Mouse (Mus musculus) liver, embryonic 12.5 days (tissue): ENCODE data around the gene Ank2. TPM values are rescaled to one million over a fixed set of nuclear protein-coding genes. Genes with fewer than 3 reads are reported as not detected.

ENCODE experiments used
- ATAC-seq: fragments of 200-750 bp; cut with Nextera tagmentation; 2 replicates; pipeline ENCODE4 v1.8.0; 2017; ENCODE audit warnings: moderate number of reproducible peaks, mild to moderate bottlenecking, moderate library complexity
- H3K27ac ChIP-seq: fragments of 300-500 bp; sonication (generic); 2 replicates; pipeline ENCODE4 v1.5.1; 2016; ENCODE audit warnings: mild to moderate bottlenecking
- H3K27me3 ChIP-seq: fragments of 300-500 bp; sonication (generic); replicated peaks from 2 replicates; pipeline ENCODE4 v1.6.1; 2016; ENCODE audit warnings: mild to moderate bottlenecking, moderate library complexity
- H3K36me3 ChIP-seq: fragments of 300-500 bp; sonication (generic); 2 replicates; pipeline ENCODE4 v1.6.1; 2016; ENCODE audit warnings: mild to moderate bottlenecking, moderate library complexity
- H3K4me1 ChIP-seq: fragments of 300-500 bp; sonication (generic); 2 replicates; pipeline ENCODE4 v1.6.1; 2016
- H3K4me2 ChIP-seq: fragments of 300-500 bp; sonication (generic); 2 replicates; pipeline ENCODE4 v1.6.1; 2016; ENCODE audit warnings: mild to moderate bottlenecking, moderate library complexity
- H3K4me3 ChIP-seq: fragments of 300-500 bp; sonication (generic); 2 replicates; pipeline ENCODE4 v1.5.1; 2016; ENCODE audit warnings: mild to moderate bottlenecking, moderate library complexity
- H3K9ac ChIP-seq: fragments of 300-500 bp; sonication (generic); 2 replicates; pipeline ENCODE4 v1.6.1; 2016; ENCODE audit warnings: mild to moderate bottlenecking, moderate library complexity
- H3K9me3 ChIP-seq: fragments of 300-500 bp; sonication (generic); replicated peaks from 2 replicates; pipeline ENCODE4 v1.6.1; 2016; ENCODE audit warnings: mild to moderate bottlenecking, moderate library complexity
- WGBS: fragments of 180-500 bp; shearing (Covaris S2); methylation state at CpG from one replicate; pipeline ENCODE4 v1.1.7; 2016; ENCODE audit not compliant: insufficient replicate concordance; 5-methylcytosine and 5-hydroxymethylcytosine counted together
- polyA plus RNA-seq: library from polyadenylated mRNA; unstranded; fragments of >200 nt; fragmentation: Nextera tagmentation; extraction: Ambion mirVana; gene quantifications from 2 replicates; pipeline ENCODE4 v1.2.1, GENCODE M21; 2016

Ank2 gene
- polyA plus RNA-seq, result 9.0 and 10.1 TPM in 2 replicates

- Histone ChIP-seq H3K36me3 (no peaks in the 10 kb centered on the region), H3K4me3 (peak within 1 kb of the TSS; percentile 63), H3K9ac (peak within 1 kb of the TSS; percentile 65), H3K4me1 (peaks cover 13% of the 10 kb centered on the region), H3K27ac (no peak within 1 kb of the TSS), H3K9me3 (no peaks in the 10 kb centered on the region), H3K4me2 (peak within 1 kb of the TSS; percentile 96), H3K27me3 (peaks cover 48% of the 10 kb centered on the region)
- WGBS, result 1% methylated on average over 60 of the region's 62 CpGs
- peak; percentile 40 for ATAC-seq
Measured at GRCm38 (mm10) chr3:127498742-127499400, at the start of gene Ank2. TSS of gene Ank2 (minus strand) at chr3:127499350.

DNA sequence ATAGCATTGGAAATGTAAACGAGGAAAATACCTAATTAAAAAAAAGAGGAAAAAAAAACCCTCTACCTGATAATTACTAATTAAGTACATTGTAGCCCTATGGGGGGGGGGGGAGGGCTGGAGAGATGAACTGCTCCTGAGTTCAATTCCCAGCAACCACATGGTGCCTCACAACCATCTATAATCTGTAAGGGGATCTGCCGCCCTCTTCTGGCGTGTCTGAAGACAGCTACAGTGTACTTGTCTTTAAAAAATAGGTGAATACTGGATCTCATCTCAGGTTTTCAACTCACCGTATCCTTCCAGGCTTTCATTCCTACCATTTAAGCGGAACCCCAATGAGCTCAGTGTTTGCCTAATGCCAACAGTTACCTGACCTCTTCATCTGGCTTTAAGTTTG lies 48.7 kb upstream of the Ank2 start:
- 43% methylated on average over 5 of the region's 5 CpGs for WGBS
- ATAC-seq, result no peak

GRCm38 (mm10) chr3:127544610-127545121 lies 45.5 kb upstream of the Ank2 start:
- Histone ChIP-seq H3K4me3 (no peak overlapping the region), H3K36me3 (peaks cover 69% of the 10 kb centered on the region)
- ATAC-seq, result no peak

More for the DNA sequence above, 48.7 kb upstream of the Ank2 start:
- Histone ChIP-seq H3K36me3 (peaks cover 44% of the 10 kb centered on the region), H3K9ac (no peak overlapping the region), H3K4me2 (no peak overlapping the region), H3K4me3 (no peak overlapping the region), H3K27ac (no peak overlapping the region), H3K9me3 (no peaks in the 10 kb centered on the region), H3K4me1 (peaks cover 18% of the 10 kb centered on the region), H3K27me3 (no peaks in the 10 kb centered on the region)

GRCm38 (mm10) chr3:127543976-127544375 lies 44.8 kb upstream of the Ank2 start:
- H3K27me3 ChIP-seq, result no peaks in the 10 kb centered on the region
- ATAC-seq, result no peak
- H3K4me3 ChIP-seq, result no peak overlapping the region
- H3K4me1 ChIP-seq, result 0 out of 2 replicates have a peak, but pooled peaks cover 9% of the 10 kb centered on the region
- H3K9ac ChIP-seq, result no peak overlapping the region
- no peak overlapping the region for H3K27ac ChIP-seq
- WGBS, result 78% methylated on average over 4 of the region's 4 CpGs
- H3K4me2 ChIP-seq, result no peak overlapping the region
- H3K9me3 ChIP-seq, result no peaks in the 10 kb centered on the region
- H3K36me3 ChIP-seq, result peaks cover 74% of the 10 kb centered on the region

More at GRCm38 (mm10) chr3:127544610-127545121, 45.5 kb upstream of the Ank2 start:
- 67% methylated on average over 5 of the region's 5 CpGs for WGBS
- Histone ChIP-seq H3K4me2 (no peak overlapping the region), H3K27ac (no peak overlapping the region), H3K9me3 (no peaks in the 10 kb centered on the region), H3K9ac (no peak overlapping the region), H3K4me1 (0 out of 2 replicates have a peak, but pooled peaks cover 9% of the 10 kb centered on the region), H3K27me3 (no peaks in the 10 kb centered on the region)

GRCm38 (mm10) chr3:127539193-127539592 lies 40.0 kb upstream of the Ank2 start:
- 79% methylated on average over 6 of the region's 6 CpGs for WGBS
- no peaks in the 10 kb centered on the region for H3K9me3 ChIP-seq
- H3K27ac ChIP-seq, result no peak overlapping the region

DNA sequence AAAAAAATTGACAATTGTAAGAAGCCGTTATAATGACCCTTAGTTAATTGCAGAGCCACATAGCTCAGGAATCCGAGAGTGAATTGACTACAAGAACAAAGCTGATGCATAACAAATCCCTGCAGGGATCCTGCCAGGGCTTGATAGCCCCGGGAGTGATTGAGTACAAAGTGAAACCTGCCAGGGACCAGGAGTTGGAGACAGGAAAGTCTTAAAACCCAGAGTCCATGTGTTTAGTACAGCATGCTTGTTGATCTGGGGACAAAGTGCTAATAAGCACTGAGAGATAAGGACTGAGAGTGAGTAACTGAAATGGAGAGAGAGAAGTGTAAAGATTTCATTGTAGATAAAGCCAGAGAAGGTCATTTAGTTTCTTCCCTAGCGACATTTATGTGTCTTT lies 31.1 kb upstream of the Ank2 start:
- no peaks in the 10 kb centered on the region for H3K27me3 ChIP-seq
- no peak overlapping the region for H3K4me2 ChIP-seq
- no peaks in the 10 kb centered on the region for H3K9me3 ChIP-seq
- no peaks in the 10 kb centered on the region for H3K36me3 ChIP-seq
- 30% methylated on average over 4 of the region's 4 CpGs for WGBS
- no peak overlapping the region for H3K4me3 ChIP-seq
- no peak overlapping the region for H3K9ac ChIP-seq
- ATAC-seq, result no peak
- H3K4me1 ChIP-seq, result no peaks in the 10 kb centered on the region
- H3K27ac ChIP-seq, result no peak overlapping the region

More at GRCm38 (mm10) chr3:127539193-127539592, 40.0 kb upstream of the Ank2 start:
- Histone ChIP-seq H3K4me2 (no peak overlapping the region), H3K4me1 (no peaks in the 10 kb centered on the region), H3K9ac (no peak overlapping the region), H3K27me3 (no peaks in the 10 kb centered on the region), H3K4me3 (no peak overlapping the region), H3K36me3 (peaks cover 68% of the 10 kb centered on the region)
- ATAC-seq, result no peak

GRCm38 (mm10) chr3:127529824-127530223 lies 30.7 kb upstream of the Ank2 start:
- no peak for ATAC-seq
- Histone ChIP-seq H3K4me3 (no peak overlapping the region), H3K27ac (no peak overlapping the region), H3K4me2 (no peak overlapping the region), H3K36me3 (no peaks in the 10 kb centered on the region), H3K9me3 (no peaks in the 10 kb centered on the region), H3K4me1 (no peaks in the 10 kb centered on the region), H3K27me3 (no peaks in the 10 kb centered on the region), H3K9ac (no peak overlapping the region)
- 70% methylated on average over 4 of the region's 4 CpGs for WGBS

DNA sequence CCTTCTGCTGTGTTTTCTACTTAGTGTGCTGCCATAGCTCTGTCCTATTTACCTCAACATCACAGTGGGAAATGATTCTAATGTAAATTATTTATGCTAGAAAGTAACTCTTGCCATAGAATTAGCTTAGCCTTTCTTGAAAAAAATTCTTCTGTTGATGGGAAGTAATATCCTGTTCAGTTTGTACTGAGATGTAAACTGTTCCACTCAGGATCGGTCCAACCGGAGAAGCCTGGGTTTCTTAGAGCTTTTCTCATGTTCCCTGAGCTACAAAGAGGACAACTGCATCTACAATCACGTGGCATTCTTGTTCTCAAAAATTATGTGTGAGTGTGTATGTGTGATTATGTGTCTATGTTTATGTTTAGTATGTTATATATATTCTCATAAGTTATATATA lies 30.1 kb upstream of the Ank2 start:
- 81% methylated on average over 3 of the region's 3 CpGs for WGBS
- H3K27ac ChIP-seq, result no peak overlapping the region
- H3K4me1 ChIP-seq, result no peaks in the 10 kb centered on the region
- H3K27me3 ChIP-seq, result no peaks in the 10 kb centered on the region
- no peaks in the 10 kb centered on the region for H3K36me3 ChIP-seq
- ATAC-seq, result no peak
- no peak overlapping the region for H3K4me3 ChIP-seq
- H3K9me3 ChIP-seq, result no peaks in the 10 kb centered on the region
- H3K9ac ChIP-seq, result no peak overlapping the region
- no peak overlapping the region for H3K4me2 ChIP-seq

- H3K27me3 ChIP-seq, result no peaks in the 10 kb centered on the region
- no peak overlapping the region for H3K4me2 ChIP-seq
- no peak for ATAC-seq
- H3K27ac ChIP-seq, result no peak overlapping the region
- WGBS, result 51% methylated on average over 5 of the region's 5 CpGs
- no peaks in the 10 kb centered on the region for H3K4me1 ChIP-seq
- no peaks in the 10 kb centered on the region for H3K9me3 ChIP-seq
- no peaks in the 10 kb centered on the region for H3K36me3 ChIP-seq
- no peak overlapping the region for H3K4me3 ChIP-seq
- no peak overlapping the region for H3K9ac ChIP-seq
Measured at GRCm38 (mm10) chr3:127527465-127528034, 28.4 kb upstream of the Ank2 start.

DNA sequence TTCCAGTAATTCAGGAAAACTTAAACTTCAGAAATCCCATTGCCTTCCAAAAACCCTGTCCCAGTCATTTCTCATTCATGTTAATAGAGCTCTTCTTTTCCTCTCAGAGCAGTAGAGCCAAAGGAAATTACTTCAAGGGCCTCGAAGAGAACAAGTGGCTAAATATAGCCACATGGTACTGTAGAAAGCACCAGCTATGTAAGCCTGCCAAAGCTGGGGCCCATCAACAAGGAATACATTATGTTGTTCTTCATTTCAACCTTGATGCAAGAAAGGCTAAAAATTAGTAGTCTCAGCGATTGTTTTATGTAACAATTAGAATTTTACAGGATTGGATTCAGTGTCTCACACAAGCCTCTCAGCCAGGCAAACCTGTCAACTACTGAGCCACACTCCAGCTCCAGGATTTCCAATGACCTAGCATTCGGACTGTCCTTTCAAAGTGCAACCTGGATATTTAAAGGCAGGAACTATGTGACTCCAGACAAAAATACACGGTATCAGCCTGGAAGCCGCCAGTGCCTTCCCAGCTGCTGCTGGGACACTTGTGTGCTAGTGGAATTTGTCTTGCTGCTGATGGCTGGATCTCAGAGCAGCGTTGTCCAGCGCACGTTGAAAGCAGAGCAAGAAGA lies 26.2 kb upstream of the Ank2 start:
- Histone ChIP-seq H3K9ac (no peak overlapping the region), H3K36me3 (no peaks in the 10 kb centered on the region), H3K27ac (no peak overlapping the region), H3K4me3 (no peak overlapping the region), H3K4me2 (no peak overlapping the region), H3K27me3 (no peaks in the 10 kb centered on the region), H3K9me3 (no peaks in the 10 kb centered on the region), H3K4me1 (no peaks in the 10 kb centered on the region)
- ATAC-seq, result no peak
- 59% methylated on average over 8 of the region's 8 CpGs for WGBS

- Histone ChIP-seq H3K36me3 (no peaks in the 10 kb centered on the region), H3K9me3 (no peaks in the 10 kb centered on the region), H3K4me1 (no peaks in the 10 kb centered on the region), H3K27ac (no peak overlapping the region), H3K27me3 (no peaks in the 10 kb centered on the region), H3K4me3 (no peak overlapping the region), H3K4me2 (no peak overlapping the region), H3K9ac (no peak overlapping the region)
- 62% methylated on average over 10 of the region's 10 CpGs for WGBS
- no peak for ATAC-seq
Measured at GRCm38 (mm10) chr3:127521156-127521555, 22.0 kb upstream of the Ank2 start.

DNA sequence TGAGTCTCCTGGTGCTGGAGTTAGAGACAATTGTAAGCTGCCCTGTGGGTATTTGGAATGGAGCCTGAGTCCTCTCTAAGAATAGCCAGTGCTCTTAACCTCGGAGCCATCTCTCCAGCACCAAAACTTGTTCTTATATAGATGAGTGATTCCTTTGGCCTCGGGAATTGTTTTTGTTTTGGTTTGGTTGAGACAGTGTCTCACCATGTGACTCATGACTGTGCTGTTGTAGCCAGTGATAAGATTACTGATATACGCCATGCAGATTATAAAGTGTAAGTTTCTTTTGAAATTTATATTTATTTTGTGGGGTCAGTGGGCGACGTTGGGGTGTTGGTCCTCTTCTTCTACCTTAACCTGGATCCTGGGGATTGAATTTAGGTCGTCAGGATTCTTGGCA lies 21.1 kb upstream of the Ank2 start:
- no peak overlapping the region for H3K27ac ChIP-seq
- ATAC-seq, result no peak
- no peaks in the 10 kb centered on the region for H3K36me3 ChIP-seq
- no peak overlapping the region for H3K9ac ChIP-seq
- no peaks in the 10 kb centered on the region for H3K4me1 ChIP-seq
- 61% methylated on average over 6 of the region's 6 CpGs for WGBS
- H3K4me3 ChIP-seq, result no peak overlapping the region
- no peak overlapping the region for H3K4me2 ChIP-seq
- H3K9me3 ChIP-seq, result no peaks in the 10 kb centered on the region
- H3K27me3 ChIP-seq, result no peaks in the 10 kb centered on the region
